Mouse (Mus musculus): ENCODE measurements around the gene Erlin1. TPM values are rescaled to one million over a fixed set of nuclear protein-coding genes. Genes with fewer than 3 reads are reported as not detected.

Gene Erlin1
- polyA plus RNA-seq, 1 experiment from 2014 or later = 46.1 TPM

GRCm38 (mm10) chr19:43990362-43990761 lies 79.2 kb downstream of the Erlin1 start:
- Histone ChIP-seq H3K9me3 (no peaks in the 10 kb centered on the region), H3K4me2 (no peak overlapping the region), H3K27ac (no peak overlapping the region), H3K4me1 (peaks cover 6% of the 10 kb centered on the region; the same call in 1 of the 2 replicates), H3K9ac (no peak overlapping the region), H3K36me3 (no peaks in the 10 kb centered on the region), H3K4me3 (no peak overlapping the region), H3K27me3 (peaks cover 8% of the 10 kb centered on the region)
- no peak for ATAC-seq (ENCODE audit: insufficient number of reproducible peaks, low FRiP score, low TSS enrichment, low read depth)
- WGBS = 76% methylated on average over 8 of the region's 8 CpGs

GRCm38 (mm10) chr19:43986069-43986794 lies 83.4 kb downstream of the Erlin1 start, which contains the start of gene Cpn1:
Gene Cpn1 (minus strand): TSS chr19:43986556.
- 25% methylated on average over 30 of the region's 30 CpGs for WGBS
- H3K4me2 ChIP-seq = no peak within 1 kb of the TSS
- peaks cover 6% of the 10 kb centered on the region; the same call in 1 of the 2 replicates for H3K4me1 ChIP-seq
- no peak for ATAC-seq (ENCODE audit: insufficient number of reproducible peaks, low FRiP score, low TSS enrichment, low read depth)
- no peak within 1 kb of the TSS for H3K27ac ChIP-seq
- H3K36me3 ChIP-seq = no peaks in the 10 kb centered on the region
- peaks cover 8% of the 10 kb centered on the region for H3K27me3 ChIP-seq
- no peak within 1 kb of the TSS for H3K9ac ChIP-seq
- no peak within 1 kb of the TSS for H3K4me3 ChIP-seq
- H3K9me3 ChIP-seq = no peaks in the 10 kb centered on the region

Other genes with a start within 250 kb of the Erlin1 start
- 22.9 and 23.8 TPM in 2 replicates for gene Dnmbp, start 129.6 kb downstream of the Erlin1 start, polyA plus RNA-seq (2015; fragmentation: Nextera tagmentation; extraction: Ambion mirVana)
- gene Cpn1, start 83.2 kb downstream of the Erlin1 start, polyA plus RNA-seq (2015; fragmentation: Nextera tagmentation; extraction: Ambion mirVana) = 0.18 TPM in 1 of 2 replicates, not detected in the other
- 0.09 and 0.10 TPM in 2 replicates for gene Cyp2c23, start 40.6 kb downstream of the Erlin1 start, polyA plus RNA-seq (2015; fragmentation: Nextera tagmentation; extraction: Ambion mirVana)
- 31.8 and 35.1 TPM in 2 replicates for gene Chuk, start 37.7 kb upstream of the Erlin1 start, polyA plus RNA-seq (2015; fragmentation: Nextera tagmentation; extraction: Ambion mirVana)
- gene Cwf19l1, start 66.1 kb upstream of the Erlin1 start, polyA plus RNA-seq (2015; fragmentation: Nextera tagmentation; extraction: Ambion mirVana) = 26.7 and 28.1 TPM in 2 replicates
- 80.0 and 82.2 TPM in 2 replicates for gene Bloc1s2, start 76.7 kb upstream of the Erlin1 start, polyA plus RNA-seq (2015; fragmentation: Nextera tagmentation; extraction: Ambion mirVana)
- gene Pkd2l1, start 122.7 kb upstream of the Erlin1 start, polyA plus RNA-seq (2015; fragmentation: Nextera tagmentation; extraction: Ambion mirVana) = not detected in 2 replicates
- 0.15 and 0.29 TPM in 2 replicates for gene Scd3, start 133.5 kb upstream of the Erlin1 start, polyA plus RNA-seq (2015; fragmentation: Nextera tagmentation; extraction: Ambion mirVana)
- gene Scd2, start 223.9 kb upstream of the Erlin1 start, polyA plus RNA-seq (2015; fragmentation: Nextera tagmentation; extraction: Ambion mirVana) = 200 and 221 TPM in 2 replicates

All from limb, embryonic 15.5 days (tissue).